Mouse (Mus musculus) liver, adult 2 months (tissue): Measurements from ENCODE around the gene Hnrnpd.

ENCODE experiments used
- CTCF ChIP-seq: fragments of 200-500 bp; IDR thresholded peaks from 2 replicates; pipeline ENCODE4 v1.5.1; 2011; ENCODE audit warnings: low read depth, low read length, control low read depth
- POLR2A ChIP-seq: fragments of 200-500 bp; IDR thresholded peaks from 2 replicates; pipeline ENCODE4 v1.6.1; 2011; ENCODE audit warnings: low read length, control low read depth; ENCODE audit not compliant: insufficient read depth; ENCODE audit errors: extremely low read depth

DNA sequence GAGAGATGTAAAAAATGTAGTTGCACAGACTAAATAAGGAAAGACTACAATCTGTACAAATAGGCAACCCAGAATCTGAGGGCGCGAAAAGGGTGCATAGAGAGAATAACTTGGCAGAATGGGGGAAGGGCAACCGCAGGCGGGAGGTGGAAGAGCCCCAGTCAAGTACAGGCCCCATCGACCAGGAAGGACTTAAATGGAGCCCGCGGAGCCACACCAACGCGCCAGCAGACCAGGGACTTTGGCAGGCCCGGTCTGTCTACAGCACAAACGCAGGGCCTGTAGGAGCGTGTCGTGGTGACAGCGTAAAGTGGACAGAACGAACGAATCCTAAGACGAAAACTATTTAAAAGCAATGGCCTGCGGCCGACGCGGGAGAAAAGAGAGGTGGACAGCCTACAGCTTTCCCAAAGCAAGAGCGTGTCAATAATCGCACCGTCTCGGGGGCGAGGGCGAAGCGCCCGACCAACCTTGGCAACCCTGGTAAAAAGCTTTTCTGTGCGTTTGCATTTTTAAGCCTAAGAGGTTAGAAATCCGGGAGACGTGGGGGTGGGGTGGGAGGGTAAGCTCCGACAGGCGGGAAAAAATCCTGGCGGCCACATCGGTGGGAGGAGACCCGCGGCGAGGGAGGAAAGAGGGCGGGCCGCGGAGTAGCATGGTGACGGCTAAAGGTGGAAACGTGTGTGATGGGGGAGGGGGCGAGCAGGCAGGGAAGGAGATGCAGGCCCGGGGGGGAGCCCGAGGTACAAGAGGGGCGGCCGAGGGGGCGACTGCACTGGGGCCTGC, 1.0 kb downstream of the Hnrnpd start:
- no peak for TF ChIP-seq POLR2A
- no peak for TF ChIP-seq CTCF
